Mouse (Mus musculus) v-Abl transformed pro-B cells (cell line): ENCODE data around the gene Bnc2.

Source experiments
- in situ Hi-C, 2 experiments: fragments of 400-800 bp; cut with MboI; formaldehyde crosslinking; loops; one replicate each; pipeline ENCODE4 v1.15.1; 2025; ENCODE audit not compliant: unreplicated experiment in 2 of 2

The Bnc2 gene

DNA sequence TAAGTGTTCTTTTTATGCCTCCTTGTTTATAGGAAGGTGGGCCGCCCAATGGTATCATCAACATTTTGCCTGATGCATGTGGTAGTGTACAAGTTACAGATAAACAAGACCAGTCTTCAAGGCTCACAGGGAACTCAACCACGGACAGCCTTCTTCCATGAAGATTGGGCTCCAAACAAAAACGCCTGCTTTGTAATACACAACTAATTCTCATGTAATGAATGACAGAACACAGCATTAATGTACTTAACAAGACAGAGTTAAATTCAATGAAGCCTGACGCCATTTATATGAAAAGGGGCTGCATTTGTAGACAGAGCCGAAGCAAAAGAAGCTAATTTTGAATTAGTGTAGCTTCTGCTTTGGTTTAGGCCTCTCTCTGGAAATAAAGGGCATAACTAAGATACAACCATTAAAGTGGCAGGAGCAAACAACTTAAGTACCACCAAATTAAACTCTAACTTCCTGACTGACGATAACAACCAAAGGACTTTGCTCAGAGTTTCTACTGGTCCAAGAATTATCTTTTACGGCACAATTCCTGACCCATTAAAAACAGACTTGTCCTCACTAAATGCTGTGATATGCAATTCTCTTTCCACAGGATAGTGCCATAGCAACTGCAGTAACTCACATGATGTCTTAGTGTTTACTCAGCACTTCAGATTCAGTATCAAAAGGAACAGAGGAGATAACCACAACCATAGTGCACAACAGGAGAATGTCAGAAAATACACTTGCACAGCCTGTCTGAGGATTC lies 225.6 kb downstream of the Bnc2 start:
- in situ Hi-C loops = no loop called here

- in situ Hi-C loops = no loop called here
Measured at GRCm38 (mm10) chr4:84433324-84433723, 241.8 kb downstream of the Bnc2 start.

DNA sequence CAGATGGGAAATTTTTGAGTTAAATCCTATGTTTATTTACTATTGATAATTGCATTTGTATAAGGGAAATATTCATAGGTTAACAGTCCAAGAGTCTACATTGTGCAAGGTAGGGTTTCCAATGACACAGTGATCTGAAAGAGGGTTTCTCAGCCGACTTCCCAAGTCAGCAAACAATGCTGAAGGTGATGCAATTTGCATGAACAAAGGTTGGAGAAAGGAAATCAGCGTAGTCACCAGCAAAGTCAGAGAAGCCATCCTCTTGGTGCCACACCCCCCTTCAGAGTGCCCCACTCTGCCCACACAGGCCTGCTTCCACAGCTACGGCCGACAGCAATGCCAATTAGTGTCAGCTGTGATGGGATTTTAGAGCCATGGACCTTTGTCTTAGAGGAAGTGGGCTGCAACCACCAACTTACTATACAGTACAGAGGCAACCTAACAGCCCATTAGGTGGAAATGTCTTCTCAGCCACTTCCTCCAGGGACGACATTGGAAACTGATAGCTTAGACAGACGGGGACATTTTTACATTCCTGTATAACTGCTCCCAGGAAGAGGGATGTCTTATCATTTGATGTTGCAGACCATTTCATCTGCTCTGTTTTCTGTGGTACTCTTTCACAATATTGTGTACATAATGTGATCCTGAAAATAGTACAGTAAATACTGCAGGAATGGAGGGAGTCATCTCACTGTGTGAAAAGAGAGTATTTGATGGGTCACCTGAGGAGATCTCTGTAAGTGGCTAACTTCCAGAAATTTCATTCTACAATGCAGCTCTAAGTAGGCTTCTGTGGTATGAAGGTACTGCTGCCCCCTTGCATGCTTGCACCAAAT lies 243.2 kb downstream of the Bnc2 start:
- in situ Hi-C loops = no loop called here

DNA sequence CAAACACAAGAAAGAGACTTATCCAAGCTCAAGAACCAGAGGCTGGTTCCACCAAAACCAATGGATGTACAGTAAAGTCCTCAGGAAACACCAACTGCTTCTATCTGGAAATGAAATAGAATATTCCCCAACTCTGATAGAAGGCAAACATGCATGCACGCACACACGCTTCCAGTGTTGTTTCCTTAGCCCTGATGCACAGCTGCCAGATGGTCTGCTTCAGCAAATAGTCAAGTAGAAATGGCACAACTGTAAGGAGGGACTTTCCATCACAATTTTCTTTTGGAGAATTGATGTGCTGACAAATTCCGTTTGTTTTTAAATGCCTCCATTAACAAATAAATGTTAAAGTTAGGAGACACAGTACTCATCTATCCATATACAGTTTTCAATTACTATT lies 247.1 kb downstream of the Bnc2 start:
- in situ Hi-C loops = no loop called here

DNA sequence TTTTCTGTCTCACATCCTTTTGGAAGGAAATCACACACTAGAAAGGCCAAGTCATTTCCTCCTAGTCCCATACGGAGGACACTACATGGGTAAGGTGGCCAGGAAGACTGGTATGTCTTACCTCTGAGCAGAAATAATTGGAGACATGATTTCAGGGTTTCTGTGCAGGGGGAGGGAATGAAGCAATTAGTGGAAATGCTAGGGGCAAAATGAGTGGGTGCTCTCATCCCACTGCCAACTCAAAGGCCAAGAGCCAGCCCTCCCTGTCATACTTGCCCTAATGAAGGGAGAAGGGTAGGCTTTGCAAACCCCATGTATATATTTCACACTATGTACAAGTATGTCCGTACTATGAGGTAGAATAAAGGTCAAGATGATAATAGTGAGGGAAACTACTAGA lies 263.6 kb downstream of the Bnc2 start:
- in situ Hi-C loops = no loop called here

DNA sequence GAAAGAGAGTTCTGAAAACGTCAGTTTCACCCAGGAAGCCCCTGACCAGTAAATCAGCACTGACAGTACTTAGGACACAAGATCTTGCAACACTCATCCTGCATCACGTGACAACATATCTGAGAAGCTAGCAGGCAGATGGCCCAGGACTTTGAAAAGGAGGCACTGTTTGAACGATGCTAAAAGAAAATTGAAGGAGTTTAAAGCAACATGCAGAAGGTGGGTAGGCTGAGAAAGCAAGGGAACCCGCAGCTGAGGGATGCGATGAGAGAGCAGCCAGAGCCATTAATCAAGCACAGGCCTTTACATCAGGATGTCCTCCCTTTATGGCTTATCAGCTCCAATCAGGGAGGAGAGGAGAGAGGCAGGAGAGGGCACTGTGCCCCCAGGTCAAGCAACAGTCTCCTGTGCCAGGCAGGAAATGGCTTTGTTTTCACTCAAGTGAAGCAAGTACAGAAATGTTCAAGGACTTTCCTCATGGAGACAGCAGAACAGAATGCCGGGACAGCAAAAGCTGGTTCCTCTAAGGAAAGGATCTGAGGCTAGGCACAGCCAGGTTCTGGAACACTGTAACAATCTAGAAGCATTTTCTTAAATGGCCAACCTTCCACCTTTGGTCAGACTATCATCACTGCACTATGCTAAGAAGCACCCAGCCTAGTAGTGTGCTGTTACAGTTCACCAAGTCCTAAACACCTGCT lies 267.6 kb downstream of the Bnc2 start:
- in situ Hi-C loops = no loop called here

DNA sequence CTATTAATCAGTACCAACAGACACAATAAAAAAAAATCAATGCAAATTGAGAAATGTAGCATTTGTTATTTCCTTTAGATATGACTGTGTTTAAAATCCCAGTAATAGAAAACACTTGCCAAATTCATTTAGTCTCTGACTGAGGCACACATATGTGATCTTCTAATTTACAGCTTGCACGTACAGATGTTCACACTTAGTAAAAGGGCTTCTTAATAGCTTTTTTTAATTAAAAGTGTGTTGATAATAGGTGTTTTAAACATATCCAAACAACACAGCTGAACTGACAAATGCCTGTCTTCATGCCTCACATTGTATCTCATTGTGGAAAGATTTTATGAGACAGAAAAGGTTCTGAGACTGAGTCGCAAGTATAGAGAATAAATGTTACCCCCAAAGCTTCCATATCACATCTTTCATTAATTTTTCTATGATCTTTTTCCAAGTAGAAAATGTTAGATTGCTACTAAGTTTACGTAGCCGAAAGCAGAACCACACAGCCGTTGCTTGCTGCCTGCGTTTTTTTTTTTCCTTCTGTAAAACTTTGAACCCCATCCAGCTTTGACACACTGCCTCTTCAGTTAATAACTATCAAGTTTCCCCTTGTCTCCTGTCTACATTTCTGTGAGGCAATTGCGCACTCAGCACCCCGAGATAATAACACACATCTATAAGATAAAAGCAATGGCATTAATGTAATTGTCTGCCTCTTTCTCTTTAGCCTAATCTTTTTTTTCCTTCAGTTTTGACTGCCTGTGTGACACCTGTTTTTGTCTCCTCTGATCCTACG lies 271.5 kb downstream of the Bnc2 start:
- in situ Hi-C loops = no loop called here

GRCm38 (mm10) chr4:84388991-84389390 lies 286.1 kb downstream of the Bnc2 start:
- in situ Hi-C loops = no loop called here

DNA sequence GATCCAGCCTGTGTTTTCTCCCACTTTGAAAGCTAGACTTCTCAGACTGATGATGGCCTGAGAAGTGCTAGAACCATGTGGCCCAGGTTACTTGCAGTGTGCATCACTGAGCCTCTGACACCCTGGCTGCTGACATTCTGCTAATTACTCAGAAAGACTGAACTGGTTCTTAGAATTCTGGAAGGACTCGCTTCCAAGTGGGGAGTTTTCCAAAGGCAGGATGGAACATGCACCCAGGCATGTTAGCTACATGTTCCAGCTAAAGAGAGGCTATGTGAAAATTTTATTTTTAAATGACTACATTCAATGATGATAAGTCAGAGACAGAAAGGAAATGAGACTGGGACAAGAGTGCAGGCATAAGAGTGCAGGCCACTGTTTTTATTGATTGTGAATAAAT lies 289.9 kb downstream of the Bnc2 start:
- in situ Hi-C loops = no loop called here

GRCm38 (mm10) chr4:84379289-84379688 lies 295.8 kb downstream of the Bnc2 start:
- in situ Hi-C loops = no loop called here

GRCm38 (mm10) chr4:84377513-84377912 lies 297.6 kb downstream of the Bnc2 start:
- in situ Hi-C loops = no loop called here

- in situ Hi-C loops = no loop called here
Measured at GRCm38 (mm10) chr4:84362337-84362823, 312.7 kb downstream of the Bnc2 start.

GRCm38 (mm10) chr4:84361165-84361564 lies 313.9 kb downstream of the Bnc2 start:
- in situ Hi-C loops = no loop called here

DNA sequence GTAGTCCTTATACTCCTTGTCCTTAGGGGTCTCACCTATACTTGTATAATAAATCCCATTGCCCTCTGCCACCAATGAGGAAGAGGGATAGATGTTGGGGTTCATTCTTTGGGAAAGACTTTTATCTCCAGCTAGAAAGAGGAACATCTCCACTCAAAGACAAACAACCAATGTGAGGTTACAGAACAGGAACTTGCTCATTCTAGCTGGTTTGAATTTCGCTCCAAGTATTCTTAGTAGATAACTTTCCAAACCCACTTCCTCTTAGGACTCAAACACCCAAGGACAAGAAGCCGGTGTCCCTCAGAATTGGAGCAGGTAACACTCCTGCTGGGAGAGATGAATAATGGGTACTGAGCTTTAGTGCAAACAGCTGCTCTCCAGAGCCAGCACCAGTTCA lies 315.1 kb downstream of the Bnc2 start:
- in situ Hi-C loops = no loop called here

DNA sequence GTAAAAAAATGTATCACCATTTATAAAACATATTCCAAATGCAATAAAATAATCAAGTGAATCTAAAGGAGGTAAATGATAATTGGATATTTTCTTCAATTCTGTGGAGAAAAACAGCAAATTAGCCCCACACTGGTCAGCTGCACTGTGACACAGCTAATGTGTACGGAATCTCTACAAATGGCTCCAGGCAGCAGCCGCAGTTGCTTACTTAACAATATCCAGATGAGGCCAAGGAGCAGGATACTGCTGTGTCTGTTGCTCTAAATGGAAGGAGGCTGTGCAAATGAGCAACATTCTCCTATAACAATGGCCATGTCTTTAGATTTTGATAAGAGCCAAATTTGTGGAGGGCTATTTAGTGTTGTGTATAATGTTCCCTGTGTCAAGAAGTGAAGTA lies 316.9 kb downstream of the Bnc2 start:
- in situ Hi-C loops = no loop called here

DNA sequence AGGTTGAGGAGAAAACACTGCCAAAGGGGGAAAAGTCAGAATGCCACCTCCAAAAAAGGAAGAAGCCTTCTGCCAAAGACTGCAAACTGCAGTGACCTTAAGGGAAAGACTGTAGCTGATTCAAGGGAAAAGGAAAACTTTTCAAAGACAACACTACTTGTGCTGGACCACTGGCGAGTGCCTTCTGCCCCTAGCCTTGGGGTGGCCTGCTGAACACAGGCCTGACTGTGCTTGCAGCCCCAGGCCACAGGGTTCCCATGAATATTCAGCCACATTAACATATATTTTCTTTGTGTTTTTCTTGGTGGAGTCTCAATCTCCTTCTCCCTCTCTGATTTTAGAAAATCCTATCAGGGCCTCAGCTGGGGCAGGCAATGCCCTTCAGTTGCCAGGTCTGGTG lies 317.7 kb downstream of the Bnc2 start:
- in situ Hi-C loops = no loop called here

GRCm38 (mm10) chr4:84356468-84357153 lies 318.5 kb downstream of the Bnc2 start:
- in situ Hi-C loops = no loop called here

DNA sequence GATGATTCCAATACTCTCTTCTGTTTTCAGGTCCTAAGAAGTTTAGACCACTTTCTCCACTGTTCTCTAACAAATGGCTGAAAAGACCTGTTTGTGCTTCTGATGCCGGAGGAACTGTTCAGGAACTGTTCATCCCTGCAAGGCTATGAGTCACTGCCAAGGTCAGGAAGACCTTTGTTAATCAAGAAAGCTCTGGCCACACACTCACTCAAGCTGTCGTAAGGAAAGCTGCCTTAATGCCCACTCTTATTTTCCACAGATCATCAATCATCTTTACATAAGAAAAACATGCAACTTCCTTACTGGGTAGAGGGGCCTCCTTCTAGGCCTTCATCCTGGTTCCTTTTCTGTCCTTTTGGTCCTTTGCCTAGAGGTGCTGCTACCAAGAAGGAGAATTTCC lies 322.4 kb downstream of the Bnc2 start:
- in situ Hi-C loops = no loop called here

- in situ Hi-C loops = no loop called here
Measured at GRCm38 (mm10) chr4:84349536-84349935, 325.5 kb downstream of the Bnc2 start.

DNA sequence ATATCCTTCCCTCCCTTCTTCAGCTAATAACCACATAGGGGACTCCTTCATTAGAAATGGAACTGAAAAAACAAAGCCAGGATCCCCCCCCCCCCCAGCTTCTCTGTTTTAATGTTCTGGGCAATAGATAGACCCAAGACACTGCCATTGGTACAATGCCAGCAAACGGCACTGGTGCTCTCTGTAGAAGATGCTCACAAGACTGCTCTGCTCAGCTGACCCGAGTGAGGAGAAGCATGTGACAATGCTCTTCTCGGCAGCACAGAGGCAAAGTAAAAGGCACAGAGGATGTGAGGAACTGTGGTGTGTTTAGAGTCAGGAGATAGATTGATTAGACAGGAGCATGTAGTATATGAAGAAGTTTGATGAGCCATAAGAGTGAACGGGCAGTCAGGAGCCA lies 335.9 kb downstream of the Bnc2 start:
- in situ Hi-C loops = no loop called here
